Mouse (Mus musculus): ENCODE data around the gene Sostdc1.

- no peak for TF ChIP-seq CTCF (IDR thresholded peaks at IDR 0.05; ENCODE audit: extremely low read depth, insufficient read depth, insufficient read length, insufficient replicate concordance)
- TF ChIP-seq POLR2A (IDR thresholded peaks at IDR 0.05; ENCODE audit: low read depth, low read length) = no peak
These were observed 46.2 kb upstream of the Sostdc1 start for GRCm38 (mm10) chr12:36267670-36268246.

Measured in spleen, adult 2 months (tissue).